Mouse (Mus musculus): Measurements from ENCODE around the gene Topbp1.
A peak's percentile ranks its signal among the peaks of the same experiment; 100 is the strongest.
"Not testable (repeated sequence)": the region's sequence is repeated elsewhere in the genome, so short reads cannot be mapped to it uniquely, and the experiment has no call there.

Topbp1 gene

GRCm38 (mm10) chr9:103348791-103349190, 43.8 kb downstream of the Topbp1 start:
- no peak for DNase-seq (ENCODE audit: low spot score in 2 of 2)

- DNase-seq (ENCODE audit: low spot score in 2 of 2): not testable (repeated sequence)
Measured at GRCm38 (mm10) chr9:103353500-103354260, 48.7 kb downstream of the Topbp1 start.

- DNase-seq (ENCODE audit: low spot score in 2 of 2): no peak
Measured at GRCm38 (mm10) chr9:103357893-103358292, 52.9 kb downstream of the Topbp1 start.

- no peak for DNase-seq (ENCODE audit: low spot score in 2 of 2)
Measured at GRCm38 (mm10) chr9:103358545-103358944, 53.5 kb downstream of the Topbp1 start.

DNA sequence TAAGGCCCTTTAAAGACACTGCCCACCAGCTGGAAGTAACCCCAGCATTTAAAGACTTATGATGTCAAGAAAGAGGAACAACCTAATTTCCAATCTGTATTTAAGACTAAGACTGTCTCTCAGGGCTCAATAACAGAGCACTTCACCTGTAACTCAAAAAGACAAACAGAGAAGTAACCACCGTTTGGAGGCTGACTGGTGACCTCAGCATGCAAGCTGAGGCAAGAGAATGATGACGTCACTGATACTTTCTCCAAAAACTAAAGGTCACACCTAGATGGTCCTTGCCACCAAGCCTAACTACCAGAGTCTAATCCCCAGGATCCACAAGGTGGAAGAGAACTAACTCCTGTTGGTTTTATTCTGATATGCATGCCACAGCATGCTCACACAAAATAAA, 55.6 kb downstream of the Topbp1 start:
- DNase-seq (ENCODE audit: low spot score in 2 of 2): no peak

- DNase-seq (ENCODE audit: low spot score in 2 of 2): no peak
Measured at GRCm38 (mm10) chr9:103363088-103363487, 58.1 kb downstream of the Topbp1 start.

GRCm38 (mm10) chr9:103363730-103364417, 58.9 kb downstream of the Topbp1 start:
- no peak for DNase-seq (ENCODE audit: low spot score in 2 of 2)

- DNase-seq (ENCODE audit: low spot score in 2 of 2): peak; percentile 60 to 61
Measured at GRCm38 (mm10) chr9:103364601-103365289, 59.7 kb downstream of the Topbp1 start.

DNA sequence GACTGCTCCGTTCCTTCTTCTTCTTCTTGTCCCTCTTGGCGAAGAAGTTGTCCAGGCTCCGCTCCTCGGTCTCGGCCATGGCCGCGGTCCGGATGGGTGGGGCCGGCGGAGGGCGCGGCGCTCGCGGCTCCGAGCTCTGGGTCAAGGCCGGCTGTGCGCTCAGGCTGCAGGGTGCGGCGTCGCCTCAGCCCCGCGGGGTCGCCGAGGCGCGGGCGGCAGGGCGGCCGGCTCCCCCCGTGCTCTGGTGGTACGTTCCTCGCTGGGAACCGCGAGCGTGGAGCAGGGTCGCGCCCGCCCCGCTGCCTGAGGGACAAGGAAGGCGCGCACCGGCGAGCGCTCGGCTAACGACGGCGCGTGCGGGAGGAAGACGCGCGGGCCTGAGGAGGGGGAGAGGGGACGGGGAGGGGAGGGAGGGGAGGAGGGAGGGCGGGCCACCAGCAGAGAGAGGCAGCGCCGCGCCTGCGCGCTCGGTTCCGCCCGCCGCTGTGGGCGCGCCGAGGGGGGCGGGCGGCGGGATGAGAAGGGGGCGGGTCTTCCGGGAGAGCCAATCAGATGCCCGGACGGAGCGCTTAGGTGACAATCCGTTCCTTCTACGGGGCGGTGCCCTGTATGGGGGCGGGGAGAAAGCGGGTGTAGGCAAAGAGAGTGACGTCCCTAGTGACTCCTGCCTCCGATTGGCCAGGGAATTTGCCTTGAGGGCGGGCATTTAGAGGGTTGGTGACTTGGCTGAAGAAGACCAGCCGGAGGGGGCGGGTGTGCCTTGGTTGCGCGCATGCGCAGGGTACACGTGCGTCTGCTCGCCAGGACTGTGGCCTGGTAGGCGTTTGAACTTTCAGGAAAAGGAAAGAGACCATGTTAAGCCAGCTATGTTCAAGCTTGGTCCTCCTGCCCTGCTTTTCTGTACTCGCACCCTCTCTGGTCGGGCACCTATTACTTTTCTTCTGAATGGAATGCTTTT, 60.6 kb downstream of the Topbp1 start, which contains the start of gene Cdv3:
Cdv3 (minus strand) TSS at position 551 of the 958 bp plus-strand sequence.
- DNase-seq (ENCODE audit: low spot score in 2 of 2): peak; percentile 100

- DNase-seq (ENCODE audit: low spot score in 2 of 2): no peak
Measured at GRCm38 (mm10) chr9:103366356-103366755, 61.3 kb downstream of the Topbp1 start.

GRCm38 (mm10) chr9:103369951-103370350, 64.9 kb downstream of the Topbp1 start:
- no peak for DNase-seq (ENCODE audit: low spot score in 2 of 2)

DNA sequence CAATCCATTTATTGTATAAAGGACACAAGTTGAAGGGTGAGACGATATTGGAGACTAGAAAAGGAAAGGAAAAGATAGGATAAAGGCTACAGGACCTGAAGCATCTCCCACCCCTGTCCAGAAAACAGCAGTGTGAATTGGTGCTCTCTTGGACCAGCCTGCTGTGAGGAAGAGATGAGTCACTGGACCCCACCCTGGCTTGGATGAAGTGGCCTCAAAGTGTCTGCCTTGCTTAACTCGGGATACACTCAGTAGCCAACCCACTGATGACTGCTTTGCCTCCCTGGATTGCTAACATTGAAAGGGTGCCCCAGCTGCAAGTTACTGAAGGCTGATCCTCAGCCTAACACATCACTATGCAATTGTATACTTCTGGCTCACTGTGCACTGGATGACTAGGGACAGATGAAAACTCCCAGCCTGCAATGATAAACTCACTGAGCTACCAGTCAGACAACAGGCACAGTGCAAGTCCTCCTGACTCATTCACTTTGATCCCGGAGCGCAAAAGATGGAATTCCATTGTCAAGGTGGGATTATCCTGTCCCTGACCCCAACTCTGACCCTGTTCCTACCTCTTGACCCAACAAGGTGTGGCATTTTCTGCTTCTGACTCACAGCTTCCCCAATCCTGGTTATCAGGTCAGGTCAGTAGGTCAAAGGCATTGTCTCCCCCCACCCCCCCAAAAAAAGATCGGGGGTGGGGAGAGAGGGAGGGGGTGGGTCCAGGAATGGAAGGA, 67.4 kb downstream of the Topbp1 start:
- no peak for DNase-seq (ENCODE audit: low spot score in 2 of 2)

DNA sequence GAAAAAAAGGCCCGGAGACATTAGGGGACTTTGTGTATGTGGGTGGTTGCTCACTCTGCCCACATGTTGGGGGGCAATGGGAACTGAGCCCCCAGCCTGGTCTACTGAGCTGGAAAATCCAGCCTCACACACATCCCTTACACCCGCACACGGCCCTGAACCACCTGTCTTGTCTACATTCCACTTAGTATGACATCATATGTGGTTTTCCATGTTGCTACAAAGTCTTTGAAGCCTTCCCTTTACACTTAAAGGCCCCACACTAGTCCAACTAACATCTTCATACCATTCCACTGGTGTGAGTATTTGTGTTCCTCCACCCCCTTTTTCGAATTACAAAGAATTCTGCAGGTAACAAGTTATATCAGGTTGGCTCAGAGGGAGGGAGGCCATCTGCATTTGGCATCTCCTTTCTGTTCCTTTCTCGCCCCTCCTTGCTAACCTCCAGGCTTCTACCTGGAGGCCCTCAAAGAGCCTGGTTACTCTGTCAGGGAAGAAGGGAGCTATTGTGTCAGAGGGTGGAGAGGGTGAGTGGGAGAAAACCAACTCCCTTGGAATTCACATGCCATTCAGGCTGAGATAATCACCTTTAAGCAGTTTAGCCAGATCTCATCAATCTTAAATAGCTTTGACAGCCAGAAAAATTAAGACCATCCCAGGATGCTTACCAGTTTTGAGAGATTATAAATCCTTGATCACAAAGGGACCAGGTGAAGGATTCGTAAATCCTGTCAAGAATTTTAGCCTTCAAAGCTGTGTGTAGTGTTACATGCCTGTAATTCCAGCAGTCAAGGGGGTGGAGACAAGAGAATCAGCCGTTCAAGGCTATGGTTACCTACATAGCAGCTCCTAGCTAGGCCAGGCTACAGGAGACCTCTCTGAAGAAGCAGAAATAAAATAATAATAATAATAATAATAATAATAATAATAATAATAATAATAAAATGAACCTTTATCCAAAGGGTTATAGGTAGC, 71.6 kb downstream of the Topbp1 start:
- no peak for DNase-seq (ENCODE audit: low spot score in 2 of 2)

GRCm38 (mm10) chr9:103378686-103379085, 73.7 kb downstream of the Topbp1 start:
- DNase-seq (ENCODE audit: low spot score in 2 of 2): no peak

DNA sequence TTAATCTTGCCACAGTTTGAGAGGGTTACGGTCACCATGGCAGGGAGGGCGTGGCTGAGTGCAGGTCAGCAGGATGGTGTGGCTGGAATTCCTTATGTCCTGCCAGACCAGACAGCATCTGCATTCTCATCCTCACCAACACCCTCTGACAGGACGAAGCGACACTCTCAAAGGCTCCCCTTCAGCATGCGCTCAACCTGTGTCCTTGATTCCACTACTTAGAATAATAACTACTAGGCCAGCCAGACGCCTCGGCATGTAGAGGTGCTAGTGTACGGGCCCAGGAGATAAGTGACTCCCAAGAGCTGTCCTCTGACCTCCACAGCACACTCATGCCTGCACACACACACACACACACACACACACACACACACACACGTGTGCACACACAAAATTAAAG, 74.2 kb downstream of the Topbp1 start:
- no peak for DNase-seq (ENCODE audit: low spot score in 2 of 2)

GRCm38 (mm10) chr9:103380566-103380965, 75.6 kb downstream of the Topbp1 start:
- no peak for DNase-seq (ENCODE audit: low spot score in 2 of 2)

- no peak for DNase-seq (ENCODE audit: low spot score in 2 of 2)
Measured at GRCm38 (mm10) chr9:103382989-103383388, 78.0 kb downstream of the Topbp1 start.

DNA sequence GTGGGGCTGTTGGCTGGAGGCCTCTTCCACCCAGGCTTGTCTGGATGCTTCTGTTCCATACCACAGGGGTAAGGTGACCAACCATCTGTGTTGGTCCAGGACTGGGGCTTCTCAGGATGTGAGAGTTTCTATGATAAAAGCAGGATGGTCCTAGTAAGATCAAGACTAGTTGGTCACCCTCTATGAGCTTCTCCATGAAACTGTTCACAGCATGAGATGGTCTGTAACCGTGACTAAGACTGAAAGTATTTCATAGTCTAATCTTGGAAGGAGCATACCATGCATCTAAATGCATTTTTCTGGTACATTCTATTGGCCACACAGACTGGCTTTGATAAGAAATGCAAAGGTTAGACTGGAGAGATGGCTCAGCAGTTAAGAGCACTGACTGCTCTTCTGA, 78.6 kb downstream of the Topbp1 start:
- DNase-seq (ENCODE audit: low spot score in 2 of 2): no peak

- DNase-seq (ENCODE audit: low spot score in 2 of 2): no peak
Measured at GRCm38 (mm10) chr9:103384141-103384796, 79.3 kb downstream of the Topbp1 start.
